Mouse (Mus musculus) left cerebral cortex, postnatal 10 days (tissue): ENCODE results near the gene Myom1. TPM values are rescaled to one million over a fixed set of nuclear protein-coding genes. Genes with fewer than 3 reads are reported as not detected.

ENCODE experiments used
- DNase-seq, 2 experiments: peaks; one replicate each; pipeline ENCODE4 v3.0.0; 2021 to 2022; ENCODE audit warnings: low spot score in 2 of 2, mixed read lengths in 1 of 2; ENCODE audit errors: extremely low spot score in 1 of 2
- intact Hi-C: fragments of 180-260 bp; cut with DNase I; formaldehyde crosslinking; loops from one replicate; pipeline ENCODE4 v1.15.1; 2025
- total RNA-seq, 2 experiments: library from RNA; stranded (reverse); gene quantifications; 2 replicates each; pipeline ENCODE4 v1.2.3; 2021

Gene Myom1
- total RNA-seq, 2 experiments from 2014 or later, result 3.4 to 3.9 TPM

DNA sequence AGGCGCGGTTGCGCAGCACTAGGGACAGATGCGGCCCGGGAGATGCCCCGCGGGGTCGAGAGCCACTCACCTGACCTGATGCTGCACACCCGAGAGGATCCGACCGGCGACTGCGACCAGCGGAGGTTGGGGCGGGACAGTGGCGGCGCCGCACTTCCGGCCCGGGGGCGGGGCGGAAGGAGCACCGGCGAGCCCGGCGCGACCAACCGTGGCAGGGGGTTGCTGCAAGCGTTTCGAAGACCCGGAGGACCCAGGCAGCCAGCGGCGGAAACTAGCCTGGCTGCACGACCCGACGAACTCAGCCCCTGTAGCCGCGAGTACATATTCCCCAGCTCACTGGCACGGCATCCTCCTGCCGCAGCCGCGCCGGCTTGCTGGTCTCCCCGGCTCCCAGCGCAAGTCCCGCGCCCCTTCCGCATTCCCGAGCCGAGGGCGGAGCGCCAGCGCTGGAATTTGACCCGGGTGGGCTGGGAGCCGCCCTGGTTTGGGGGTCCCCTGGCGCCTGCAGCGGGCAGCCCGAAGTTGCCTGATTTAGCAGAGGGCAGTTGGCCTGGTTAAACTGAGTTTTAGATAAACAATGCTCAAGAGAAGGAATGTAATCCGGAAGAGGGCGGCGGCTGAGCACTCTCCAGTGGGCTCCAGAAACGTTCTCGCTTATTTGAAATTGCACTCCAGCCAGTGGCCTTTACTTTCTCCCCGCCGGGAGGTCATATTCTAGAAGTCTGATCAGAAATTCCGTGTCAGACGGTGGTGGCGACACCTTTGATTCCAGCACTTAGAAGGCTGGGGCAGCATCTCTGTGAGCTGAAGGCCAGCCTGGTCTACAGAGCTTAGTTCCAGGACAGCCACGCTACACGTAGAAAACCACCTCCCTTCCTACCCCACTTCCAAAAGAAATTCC, 11.8 kb upstream of the Myom1 start:
- DNase-seq, result peak; percentile 51 to 93
- intact Hi-C loops, result no loop called here

DNA sequence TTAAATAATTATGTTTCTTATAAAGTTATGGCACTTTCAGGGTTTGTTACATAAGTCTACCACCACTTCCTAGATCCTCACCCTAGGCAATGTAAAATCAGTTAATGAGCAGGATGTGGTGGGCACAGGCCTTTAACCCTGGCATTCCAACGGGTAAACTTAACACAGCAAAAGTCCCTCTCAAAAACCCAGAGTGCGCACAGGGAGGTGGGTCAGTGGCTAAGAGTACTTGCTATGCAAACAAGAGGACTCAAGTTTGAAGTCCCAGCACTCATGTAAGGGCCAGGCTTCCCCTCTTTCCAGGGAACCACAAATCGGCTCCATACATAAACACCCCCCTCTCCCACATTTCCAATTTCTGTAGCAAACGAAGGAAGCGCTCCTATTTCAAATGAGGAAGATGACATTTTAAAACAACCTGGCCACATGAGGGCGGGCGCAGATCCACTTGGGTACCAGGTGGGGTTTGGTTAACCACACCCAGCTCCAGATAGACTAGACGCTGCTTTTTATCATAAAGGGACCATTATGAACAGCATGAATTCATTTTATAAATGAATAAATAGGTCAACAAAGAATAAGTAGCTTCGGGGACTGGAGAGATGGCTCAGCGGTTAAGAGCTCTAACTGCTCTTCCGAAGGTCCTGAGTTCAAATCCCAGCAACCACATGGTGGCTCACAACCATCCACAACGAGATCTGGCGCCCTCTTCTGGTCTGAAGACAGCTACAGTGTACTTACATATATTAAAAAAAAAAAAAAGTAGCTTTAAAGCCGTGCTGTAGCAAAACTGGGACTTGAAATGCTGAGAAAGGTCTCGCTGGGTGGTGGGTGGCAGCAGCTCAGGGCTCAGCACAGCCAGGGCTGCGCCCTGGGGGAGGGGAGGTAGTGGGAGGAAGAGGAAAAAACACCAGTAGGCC, 10.5 kb upstream of the Myom1 start:
- intact Hi-C loops, result no loop called here

DNA sequence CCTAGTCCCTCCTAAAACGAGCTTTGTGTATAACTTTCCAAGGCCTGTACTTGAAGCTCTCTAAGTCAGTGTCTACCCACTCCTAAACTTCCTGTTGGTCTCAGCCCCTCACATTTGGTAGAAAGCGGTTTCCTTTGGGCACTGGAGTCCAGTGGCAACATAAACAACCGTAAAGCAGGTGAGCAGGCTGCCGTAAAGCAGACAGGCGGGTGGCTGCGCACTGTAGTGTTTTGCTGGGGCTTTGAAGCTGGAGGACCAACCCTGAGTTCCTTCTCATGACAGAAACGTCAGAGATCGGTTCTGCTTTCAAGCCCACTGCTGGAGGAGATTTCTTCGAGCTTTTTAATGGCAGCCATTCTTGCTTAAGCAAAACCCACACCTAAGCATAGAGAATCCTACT, 9.8 kb upstream of the Myom1 start:
- intact Hi-C loops, result no loop called here
- DNase-seq, result no peak

More for the DNA sequence above, 10.5 kb upstream of the Myom1 start:
- peak in 1 of 2 experiments; percentile 50 for DNase-seq

DNA sequence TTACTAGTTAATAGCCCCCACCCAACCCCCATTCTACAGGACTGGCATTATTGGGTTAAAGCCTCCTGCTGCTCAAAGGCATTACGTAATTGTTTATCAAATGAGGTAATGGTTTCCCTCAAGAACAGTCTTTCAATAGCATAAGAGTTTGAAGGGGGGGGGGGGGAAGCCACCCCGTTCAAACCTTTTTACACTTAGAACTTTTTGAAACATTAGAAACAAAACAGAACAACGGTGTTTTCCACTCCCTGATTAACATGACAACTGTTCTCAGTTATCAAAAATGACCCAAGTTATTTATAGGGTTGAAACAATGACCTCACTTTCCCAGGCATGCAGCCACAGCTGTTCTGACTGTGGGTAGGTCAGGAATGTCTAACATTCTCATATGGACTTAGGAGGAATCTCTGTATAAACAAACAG, 9.0 kb upstream of the Myom1 start:
- intact Hi-C loops, result no loop called here
- DNase-seq, result no peak

DNA sequence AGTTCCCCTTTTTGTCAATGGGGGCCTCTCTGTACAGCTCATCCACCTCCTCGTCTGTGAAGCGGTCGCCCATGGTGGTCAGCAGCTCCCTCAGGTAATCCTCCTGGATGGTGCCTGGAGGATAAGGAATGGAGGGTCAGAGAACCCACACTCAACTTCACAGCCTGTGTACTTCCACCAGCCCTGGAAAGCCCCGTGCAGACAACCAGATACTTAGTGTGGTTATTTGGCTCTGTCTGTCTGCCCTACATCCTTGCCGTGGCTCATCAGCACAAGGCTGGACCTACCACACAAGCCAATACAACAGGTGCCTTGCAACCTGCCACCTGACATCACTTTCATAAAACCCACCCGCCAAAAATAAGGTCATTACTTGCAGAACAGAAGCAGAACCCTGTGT, 7.8 kb upstream of the Myom1 start:
- intact Hi-C loops, result no loop called here
- DNase-seq, result no peak

DNA sequence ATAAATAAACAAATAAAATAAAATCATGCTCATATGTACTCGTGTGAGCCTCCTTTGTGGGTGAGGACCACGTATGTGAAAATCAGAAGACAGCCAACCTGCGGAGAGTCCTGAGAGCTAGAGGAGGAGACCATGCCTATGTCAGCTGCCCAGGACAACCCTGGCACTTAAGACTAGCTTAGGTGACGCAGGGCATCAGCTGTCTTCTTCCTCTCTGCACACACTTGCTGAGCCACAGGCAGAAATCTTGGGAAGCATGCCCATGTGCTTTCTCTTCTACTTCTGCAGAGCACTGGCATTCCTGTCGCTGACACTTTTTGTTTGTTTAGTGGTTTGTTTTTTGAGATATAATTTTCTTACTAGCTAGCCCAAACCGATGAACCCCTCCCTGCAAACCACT, 6.9 kb upstream of the Myom1 start:
- intact Hi-C loops, result no loop called here
- DNase-seq, result no peak

DNA sequence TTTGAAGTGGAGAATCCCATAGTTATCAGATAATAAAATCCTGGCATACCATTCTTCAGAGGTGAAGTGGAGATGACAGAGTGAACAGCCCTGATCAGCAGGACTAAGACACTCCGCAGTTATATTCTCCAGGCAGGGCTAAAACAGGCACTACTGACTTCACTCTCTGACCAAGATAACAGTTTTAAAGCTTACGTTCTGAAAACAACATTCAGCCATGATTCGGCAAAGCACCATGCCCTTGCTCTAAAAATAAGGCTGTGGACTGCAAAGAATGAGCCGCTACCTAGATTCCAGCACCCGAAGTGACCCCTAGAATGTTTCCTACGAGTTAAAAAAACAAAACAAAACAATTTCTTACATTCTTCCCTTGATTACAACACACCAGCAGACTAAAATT, 4.6 kb upstream of the Myom1 start:
- intact Hi-C loops, result no loop called here

DNA sequence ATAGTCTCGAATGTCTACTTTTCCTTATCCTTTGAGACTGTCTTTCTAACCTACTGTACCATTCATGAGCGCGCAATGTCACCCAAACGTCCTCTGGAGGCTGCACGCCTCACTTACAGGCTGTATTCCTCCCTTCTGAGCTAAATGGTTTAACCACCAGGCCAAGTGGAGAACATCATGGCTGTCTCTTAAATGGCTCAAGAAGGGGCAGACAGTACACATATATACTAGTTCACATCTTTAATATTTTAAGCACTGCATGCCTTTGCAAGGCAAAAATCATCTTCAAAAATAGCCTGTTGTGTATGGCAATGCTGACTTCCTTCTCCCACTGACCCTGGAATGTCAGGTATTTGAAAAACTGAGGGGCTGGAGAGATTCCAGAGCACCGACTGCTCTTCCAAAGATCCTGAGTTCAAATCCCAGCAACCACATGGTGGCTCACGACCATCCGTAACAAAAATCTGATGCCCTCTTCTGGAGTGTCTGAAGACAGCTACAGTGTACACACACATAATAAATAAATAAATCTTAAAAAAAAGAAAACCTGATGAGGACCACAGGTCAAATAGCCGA, 3.9 kb upstream of the Myom1 start:
- intact Hi-C loops, result no loop called here
- no peak for DNase-seq

More for the DNA sequence above, 4.6 kb upstream of the Myom1 start:
- no peak for DNase-seq

DNA sequence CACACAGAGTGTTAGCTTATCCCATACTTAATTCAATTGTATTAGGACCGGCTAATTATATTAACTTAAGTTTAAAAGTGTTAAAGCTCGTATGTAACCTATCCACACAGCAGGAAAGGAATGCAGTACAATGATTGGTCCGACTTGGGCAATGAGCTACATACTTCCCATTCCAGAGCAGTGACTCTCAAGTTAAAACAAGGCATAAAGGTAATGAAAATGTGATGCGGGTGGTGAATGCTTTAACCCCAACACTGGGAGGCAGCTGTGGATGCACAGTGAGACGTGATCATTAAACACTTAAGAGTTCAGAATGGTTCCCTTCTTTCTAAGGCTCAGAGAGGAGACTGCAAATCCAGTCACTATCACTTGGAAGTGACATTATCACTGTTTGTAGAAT, 3.2 kb upstream of the Myom1 start:
- no peak for DNase-seq
- intact Hi-C loops, result no loop called here

DNA sequence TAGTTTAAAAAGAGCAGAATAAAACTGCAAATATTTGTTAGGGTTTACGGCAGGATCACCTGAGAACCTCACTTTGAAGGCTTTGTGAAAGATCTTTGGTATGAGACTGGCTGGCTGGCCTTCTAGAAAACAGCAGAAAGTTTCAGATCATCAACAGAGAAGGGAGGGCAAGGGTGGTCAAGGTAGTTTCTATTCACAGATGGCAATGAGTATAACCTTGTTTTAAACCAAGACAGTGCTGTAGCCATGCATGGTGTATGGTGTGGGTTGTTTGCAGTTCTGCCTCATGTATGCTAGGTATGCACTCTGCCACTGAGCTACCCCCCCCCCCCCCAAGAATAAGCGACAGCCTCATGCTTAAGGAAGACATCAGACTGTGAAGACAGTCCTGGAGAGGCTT, 2.2 kb upstream of the Myom1 start:
- intact Hi-C loops, result no loop called here
- no peak for DNase-seq

DNA sequence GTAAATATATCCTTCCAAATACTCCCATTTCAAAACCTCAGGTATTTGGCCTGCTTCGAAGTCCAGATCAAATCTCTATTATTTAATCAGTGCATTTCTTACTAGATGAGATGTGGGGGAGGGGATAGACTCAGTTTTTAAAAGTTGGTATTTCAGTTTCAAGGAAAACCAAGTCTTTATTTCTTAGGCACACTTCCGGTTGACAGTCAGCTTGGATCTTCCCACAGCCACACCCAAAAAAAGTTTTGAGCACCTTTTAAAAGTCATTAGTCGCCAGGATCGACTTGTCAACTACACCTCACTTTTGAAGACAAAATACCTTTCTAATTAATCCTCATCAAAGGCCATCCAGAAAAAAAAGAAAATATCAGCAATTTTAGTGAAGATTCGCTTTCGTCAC, 1.4 kb upstream of the Myom1 start:
- intact Hi-C loops, result no loop called here
- no peak for DNase-seq

DNA sequence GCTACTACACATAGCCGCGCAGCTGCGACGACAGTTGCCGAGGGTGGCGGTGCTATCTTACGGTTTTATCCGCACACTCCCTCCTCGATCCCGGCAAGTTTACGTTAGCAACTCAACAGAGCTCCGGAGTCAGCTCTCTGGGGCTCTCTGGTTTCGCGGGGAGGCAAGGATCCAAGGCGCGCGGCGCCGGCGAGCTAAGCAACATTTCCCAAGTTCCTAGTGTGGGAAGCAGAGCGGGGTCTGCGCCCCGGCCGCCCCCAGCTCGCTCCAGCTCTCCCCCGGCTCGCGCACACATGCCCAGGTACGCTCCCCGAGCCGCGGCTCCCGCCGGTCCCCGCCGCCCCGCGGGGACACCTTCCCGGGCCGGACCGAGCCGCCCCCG, 743 bp upstream of the Myom1 start:
- intact Hi-C loops, result no loop called here
- peak in 1 of 2 experiments; percentile 66 for DNase-seq

DNA sequence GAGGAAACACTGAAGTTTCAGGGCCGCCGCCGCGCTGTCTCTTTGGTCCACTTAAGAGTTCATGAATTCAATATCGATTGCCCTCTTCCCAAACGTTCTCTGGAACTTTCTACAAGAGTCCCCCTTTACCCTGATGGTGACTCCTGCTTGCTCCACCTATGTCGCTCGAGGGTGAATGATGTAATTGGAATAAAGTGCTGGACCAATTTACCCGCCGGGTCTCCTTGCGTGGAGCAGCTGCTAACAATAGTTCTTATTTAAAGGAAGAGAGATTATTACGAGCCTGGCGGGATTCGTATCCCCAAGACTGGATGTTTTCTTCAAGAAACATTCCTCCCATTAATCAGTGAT, 286 bp downstream of the Myom1 start, which contains the start of gene Myl12a:
Gene Myl12a (minus strand): TSS at position 135 of the 351 bp plus-strand sequence.
- DNase-seq, result no peak
- intact Hi-C loops, result no loop called here

DNA sequence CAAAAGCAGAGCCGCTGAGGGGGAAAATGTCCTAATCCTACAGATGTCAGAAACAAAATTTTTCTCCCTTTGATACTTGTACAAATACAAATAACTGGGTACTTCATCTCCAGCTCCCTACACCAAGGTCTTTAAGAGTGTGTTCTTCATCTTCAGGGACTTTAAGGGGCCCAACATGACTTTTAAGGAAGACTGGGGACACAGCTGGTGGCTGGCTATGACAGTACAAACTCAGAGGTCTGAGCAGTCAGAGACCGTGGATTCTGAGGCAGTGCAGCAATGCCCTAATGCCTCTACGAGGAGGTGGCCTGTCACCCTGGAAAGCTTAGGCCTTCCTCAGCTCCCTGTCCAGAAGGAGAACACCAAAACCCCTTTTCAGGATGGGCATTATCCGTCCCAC, 679 bp downstream of the Myom1 start:
- no peak for DNase-seq
- intact Hi-C loops, result no loop called here

DNA sequence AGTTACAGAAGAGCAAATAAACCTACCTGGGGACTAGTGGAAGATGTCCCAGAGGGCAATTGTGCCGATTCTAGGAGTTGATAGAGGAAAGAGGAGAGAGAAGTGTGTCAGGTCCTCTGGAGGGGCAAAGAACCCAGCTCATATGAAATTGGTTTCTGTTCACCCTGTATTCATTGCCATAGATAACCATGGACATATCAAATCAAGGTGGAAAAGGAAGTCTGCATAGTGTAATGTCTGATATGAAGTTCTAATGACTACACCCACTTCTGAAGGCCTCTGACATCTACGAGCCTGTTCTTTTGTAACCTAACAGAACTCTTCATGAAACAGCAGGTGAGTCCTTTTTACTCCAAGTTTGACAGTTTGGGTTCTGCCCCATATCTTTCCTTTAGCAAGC, 1.3 kb downstream of the Myom1 start:
- no peak for DNase-seq
- intact Hi-C loops, result no loop called here

DNA sequence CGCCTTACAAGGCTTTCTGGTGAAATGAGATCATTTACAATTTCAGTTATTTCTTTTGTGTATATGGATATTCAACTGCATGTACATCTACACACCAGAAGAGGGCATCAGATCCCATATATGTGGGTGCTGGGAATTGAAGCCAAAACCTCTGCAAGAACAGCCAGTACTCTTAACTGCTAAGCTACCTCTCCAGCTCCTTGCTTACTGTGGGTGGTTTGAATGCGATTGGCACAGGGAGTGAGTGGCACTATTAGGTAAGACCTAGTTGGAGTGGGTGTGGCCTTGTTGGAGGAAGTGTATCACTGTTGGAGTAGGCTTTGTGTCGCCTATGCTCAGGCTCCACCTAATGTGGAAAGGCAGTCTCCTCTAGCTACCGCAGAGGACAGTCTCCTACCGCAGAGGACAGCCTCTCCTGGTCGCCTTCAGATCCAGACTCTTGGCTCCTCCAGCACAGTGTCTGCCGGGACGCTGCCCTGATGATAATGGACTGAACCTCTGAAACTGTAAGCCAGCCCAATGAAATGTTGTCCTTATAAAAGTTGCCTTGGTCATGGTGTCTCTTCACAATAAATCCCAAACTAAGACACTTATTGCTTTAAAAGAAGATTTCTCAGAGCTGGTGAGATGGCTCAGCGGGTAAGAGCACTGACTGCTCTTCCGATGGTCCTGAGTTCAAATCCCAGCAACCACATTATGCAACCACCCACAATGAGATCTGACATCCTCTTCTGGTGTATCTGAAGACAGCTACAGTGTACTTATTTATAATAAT, 1.9 kb downstream of the Myom1 start:
- DNase-seq, result no peak

DNA sequence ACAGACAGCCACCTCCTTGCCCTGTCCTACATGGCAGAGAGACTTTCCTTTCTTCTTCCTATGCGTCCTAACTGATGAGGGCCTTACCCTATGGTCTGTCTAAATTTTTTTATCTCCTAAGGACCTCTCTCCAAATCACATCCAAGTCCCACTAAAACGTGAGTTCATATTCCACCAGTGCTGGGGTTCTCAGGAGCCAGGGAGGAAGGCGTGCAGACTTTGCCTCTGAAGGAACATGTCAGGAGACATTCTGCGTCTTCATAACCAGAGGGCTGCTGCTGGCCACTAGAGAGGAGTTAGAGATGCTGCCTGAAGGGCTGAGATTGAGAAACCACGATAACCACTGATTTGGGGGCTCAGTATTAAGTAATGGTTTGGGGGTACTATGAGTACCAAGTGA, 4.5 kb downstream of the Myom1 start:
- no peak for DNase-seq
- intact Hi-C loops, result no loop called here

More for the DNA sequence above, 1.9 kb downstream of the Myom1 start:
- intact Hi-C loops, result no loop called here

DNA sequence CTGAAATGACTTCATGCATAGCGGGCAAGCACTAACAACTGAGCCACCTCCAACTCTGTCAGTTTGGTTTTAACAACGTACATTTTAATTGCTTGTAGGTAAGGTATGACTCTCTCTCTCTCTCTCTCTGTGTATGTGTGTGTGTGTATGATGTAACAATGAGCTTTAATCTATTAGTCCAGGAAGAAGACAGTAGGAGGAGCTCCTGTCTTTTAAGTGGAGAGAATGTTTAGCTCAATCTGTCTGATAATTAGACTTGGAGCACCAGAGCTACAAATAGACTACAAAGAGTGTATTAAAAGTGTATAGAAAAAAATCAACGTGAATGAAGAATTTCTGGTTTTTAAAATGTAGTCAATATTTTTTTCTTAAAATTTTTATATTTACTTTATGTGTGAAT, 6.2 kb downstream of the Myom1 start:
- no peak for DNase-seq
- intact Hi-C loops, result no loop called here

DNA sequence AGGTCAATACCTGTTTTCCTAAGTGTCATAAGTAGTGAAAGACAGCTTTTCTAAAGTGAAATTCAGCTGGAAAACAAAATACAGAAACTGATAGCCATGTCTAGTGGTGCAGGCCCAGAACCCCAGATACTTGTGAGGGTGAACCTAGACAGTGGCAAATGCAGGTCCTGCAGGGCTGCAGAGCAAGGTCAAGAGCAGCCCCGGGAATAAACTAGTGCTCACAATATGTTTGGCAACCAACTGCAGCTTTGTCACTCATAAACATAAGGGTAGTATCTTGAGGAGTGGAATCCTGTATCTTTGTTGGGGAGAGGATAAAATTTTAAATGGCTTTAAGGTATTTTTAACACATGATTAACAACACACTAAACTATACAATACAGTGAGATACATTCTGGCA, 7.3 kb downstream of the Myom1 start:
- intact Hi-C loops, result no loop called here
- no peak for DNase-seq
